Mouse (Mus musculus) liver, embryonic 14.5 days (tissue): ENCODE data around the gene Wap. TPM values are rescaled to one million over a fixed set of nuclear protein-coding genes. Genes with fewer than 3 reads are reported as not detected.
A peak's percentile ranks its signal among the peaks of the same experiment; 100 is the strongest.

Experiments used
- ATAC-seq: fragments of 200-750 bp; cut with Nextera tagmentation; 2 replicates; pipeline ENCODE4 v1.8.0; 2017; ENCODE audit warnings: moderate number of reproducible peaks, mild to moderate bottlenecking, moderate library complexity; ENCODE audit not compliant: insufficient read depth
- DNase-seq, 3 experiments: peaks; one replicate each; pipeline ENCODE4 v3.0.0-alpha.2; 2012 to 2013; ENCODE audit warnings: low read depth in 3 of 3, low spot score in 3 of 3
- H3K27ac ChIP-seq: fragments of 300-500 bp; sonication (generic); 2 replicates; pipeline ENCODE4 v1.5.1; 2014; ENCODE audit warnings: moderate library complexity, mild to moderate bottlenecking, control low read depth, inconsistent platforms
- H3K27me3 ChIP-seq: fragments of 300-500 bp; sonication (generic); 2 replicates; pipeline ENCODE4 v1.6.1; 2014; ENCODE audit warnings: mild to moderate bottlenecking, low read length, moderate library complexity; ENCODE audit not compliant: control insufficient read depth, insufficient read depth
- H3K36me3 ChIP-seq: fragments of 300-500 bp; sonication (generic); replicated peaks from 2 replicates; pipeline ENCODE4 v1.6.1; 2014; ENCODE audit warnings: low read depth; ENCODE audit not compliant: control insufficient read depth, insufficient read depth
- H3K4me1 ChIP-seq, 2 experiments: fragments of 200-500 bp in 1 of 2; fragments of 300-500 bp in 1 of 2; sonication (generic) in 1 of 2; replicated peaks; 2 replicates each; pipeline ENCODE4 v1.6.1; 2012 to 2014; ENCODE audit warnings: antibody characterized with exemption in 1 of 2, inconsistent platforms in 1 of 2, low read length in 1 of 2; ENCODE audit not compliant: control insufficient read depth in 2 of 2, insufficient read depth in 2 of 2
- H3K4me2 ChIP-seq: fragments of 300-500 bp; sonication (generic); 2 replicates; pipeline ENCODE4 v1.6.1; 2014; ENCODE audit warnings: low read depth, mild to moderate bottlenecking, control low read depth, moderate library complexity
- H3K4me3 ChIP-seq, 2 experiments: fragments of 200-500 bp in 1 of 2; fragments of 300-500 bp in 1 of 2; sonication (generic) in 1 of 2; 2 replicates each; pipeline ENCODE4 v1.5.1; 2012 to 2014; ENCODE audit warnings: low read depth in 2 of 2, low read length in 2 of 2, mild to moderate bottlenecking in 2 of 2, control low read depth in 1 of 2, inconsistent platforms in 1 of 2, moderate library complexity in 1 of 2; ENCODE audit not compliant: insufficient read depth in 1 of 2
- H3K9ac ChIP-seq: fragments of 300-500 bp; sonication (generic); replicated peaks from 2 replicates; pipeline ENCODE4 v1.6.1; 2014; ENCODE audit warnings: mild to moderate bottlenecking, control low read depth, moderate library complexity
- H3K9me3 ChIP-seq: fragments of 300-500 bp; sonication (generic); 2 replicates; pipeline ENCODE4 v1.6.1; 2016; ENCODE audit warnings: low read length, mixed read lengths; ENCODE audit not compliant: control insufficient read depth
- CTCF ChIP-seq: IDR thresholded peaks from 2 replicates; pipeline ENCODE4 v1.5.1; 2016; ENCODE audit warnings: antibody characterized with exemption, low read depth, control low read depth
- EP300 ChIP-seq: IDR thresholded peaks from 2 replicates; pipeline ENCODE4 v1.6.1; 2016; ENCODE audit warnings: antibody characterized with exemption, low read depth
- WGBS: fragments of 180-500 bp; shearing (Covaris S2); extraction: QIAGEN DNeasy Blood & Tissue Kit; methylation state at CpG from one replicate; pipeline ENCODE4 v1.1.7; 2014; ENCODE audit not compliant: insufficient replicate concordance; 5-methylcytosine and 5-hydroxymethylcytosine counted together
- polyA plus RNA-seq, 2 experiments: library from polyadenylated mRNA; depleted of rRNA in 1 of 2; stranded (reverse) in 1 of 2; unstranded in 1 of 2; fragments of >200 nt; fragmentation: Nextera tagmentation in 1 of 2; extraction: Ambion mirVana in 1 of 2; gene quantifications; 2 replicates each; pipeline versions ENCODE4 v1.2.1 to v1.2.3; 2012 to 2014

Wap gene
- polyA plus RNA-seq (2012; rRNA removed) (not detected in 2 replicates), polyA plus RNA-seq (2014; fragmentation: Nextera tagmentation; extraction: Ambion mirVana) (not detected in 2 replicates)

DNA sequence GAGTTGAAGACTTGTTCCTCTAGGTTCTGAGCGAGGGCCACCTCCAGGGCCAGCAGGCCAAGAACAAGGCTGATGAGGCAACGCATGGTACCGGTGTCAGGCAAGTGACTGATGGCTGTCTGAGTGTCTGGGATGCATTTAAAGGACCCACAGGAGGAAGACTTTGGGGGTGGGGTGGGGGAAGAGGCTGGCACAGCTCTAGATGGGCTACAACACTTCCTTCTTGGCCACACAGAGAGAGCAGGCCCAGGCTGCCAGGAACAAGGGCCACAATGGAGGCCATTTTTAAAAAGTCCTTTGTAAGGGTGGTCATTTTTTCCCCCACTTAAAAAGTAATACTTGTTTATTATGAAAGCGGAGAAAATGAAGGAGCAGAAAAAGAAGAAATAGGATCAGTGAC, at the start of gene Wap:
Wap (minus strand) TSS at position 101 of the 400 bp plus-strand sequence.
- Histone ChIP-seq H3K9ac (no peak within 1 kb of the TSS), H3K27me3 (no peaks in the 10 kb centered on the region), H3K4me2 (no peak within 1 kb of the TSS), H3K9me3 (no peaks in the 10 kb centered on the region), H3K27ac (no peak within 1 kb of the TSS), H3K4me3 (no peak within 1 kb of the TSS), H3K4me1 (no peaks in the 10 kb centered on the region), H3K36me3 (no peaks in the 10 kb centered on the region)
- DNase-seq (no peak), ATAC-seq (no peak)
- TF ChIP-seq EP300 (no peak), CTCF (no peak)
- WGBS: 72% methylated on average over 4 of the region's 4 CpGs

DNA sequence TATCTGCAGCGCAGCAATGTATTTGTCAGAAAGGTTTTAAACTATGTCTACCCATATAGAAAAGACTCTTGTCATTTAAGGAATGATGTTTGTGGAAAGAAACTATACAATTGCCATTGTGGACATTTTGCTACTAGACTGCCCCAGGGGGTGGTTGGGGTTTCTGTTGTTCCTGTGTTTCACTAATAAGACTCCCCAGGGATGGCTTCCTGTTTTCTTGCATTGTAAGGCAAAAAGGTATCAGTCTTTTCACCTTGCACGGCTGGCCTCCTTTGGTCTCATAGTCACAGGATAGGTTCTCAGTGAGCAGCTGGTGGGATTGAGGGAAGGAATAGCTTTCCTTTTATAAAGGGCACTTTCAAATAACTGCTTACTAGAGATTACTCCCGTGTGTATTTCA, 46.3 kb upstream of the Wap start:
- H3K4me2 ChIP-seq: no peak overlapping the region
- TF ChIP-seq EP300: no peak
- TF ChIP-seq CTCF: no peak
- WGBS: 56% methylated on average over 3 of the region's 3 CpGs

DNA sequence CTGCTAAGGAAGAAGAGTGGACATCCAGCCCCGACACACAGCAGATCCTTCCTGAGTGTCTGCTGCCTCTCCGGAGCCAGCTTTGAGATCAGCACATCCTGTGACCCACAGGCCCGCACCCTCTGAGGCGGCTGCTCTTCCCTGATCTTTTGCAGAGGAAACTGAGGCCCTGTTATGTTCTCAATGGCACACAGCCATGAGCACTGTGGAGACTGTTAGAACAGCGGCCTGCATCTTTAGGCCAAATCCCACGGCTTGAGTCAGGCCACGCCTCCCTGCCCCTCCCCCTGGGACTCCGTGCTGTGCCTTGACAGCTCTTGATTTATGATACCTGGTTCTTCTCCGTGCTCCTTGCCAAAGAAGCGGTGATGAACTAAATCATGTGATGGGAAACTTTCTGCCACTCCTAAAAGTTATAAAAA, 42.0 kb upstream of the Wap start:
- Histone ChIP-seq H3K4me3 (no peak overlapping the region), H3K36me3 (no peaks in the 10 kb centered on the region), H3K4me2 (peak overlapping the region; percentile 41; the same call in 1 of the 2 replicates), H3K9me3 (no peaks in the 10 kb centered on the region), H3K9ac (no peak overlapping the region), H3K4me1 (peaks cover 0 to 3% of the 10 kb centered on the region in 2 experiments; a peak in 2 of 4 replicates), H3K27ac (no peak overlapping the region), H3K27me3 (no peaks in the 10 kb centered on the region)
- DNase-seq (no peak), ATAC-seq (no peak)
- no peak for TF ChIP-seq CTCF
- TF ChIP-seq EP300: no peak
- WGBS: 7% methylated on average over 10 of the region's 10 CpGs

More for the DNA sequence above, 46.3 kb upstream of the Wap start:
- Histone ChIP-seq H3K27ac (no peak overlapping the region), H3K9me3 (no peaks in the 10 kb centered on the region), H3K36me3 (no peaks in the 10 kb centered on the region), H3K4me1 (peaks cover 0 to 3% of the 10 kb centered on the region in 2 experiments; a peak in 2 of 4 replicates), H3K27me3 (no peaks in the 10 kb centered on the region), H3K9ac (no peak overlapping the region), H3K4me3 (no peak overlapping the region)
- ATAC-seq: no peak
- DNase-seq: no peak

DNA sequence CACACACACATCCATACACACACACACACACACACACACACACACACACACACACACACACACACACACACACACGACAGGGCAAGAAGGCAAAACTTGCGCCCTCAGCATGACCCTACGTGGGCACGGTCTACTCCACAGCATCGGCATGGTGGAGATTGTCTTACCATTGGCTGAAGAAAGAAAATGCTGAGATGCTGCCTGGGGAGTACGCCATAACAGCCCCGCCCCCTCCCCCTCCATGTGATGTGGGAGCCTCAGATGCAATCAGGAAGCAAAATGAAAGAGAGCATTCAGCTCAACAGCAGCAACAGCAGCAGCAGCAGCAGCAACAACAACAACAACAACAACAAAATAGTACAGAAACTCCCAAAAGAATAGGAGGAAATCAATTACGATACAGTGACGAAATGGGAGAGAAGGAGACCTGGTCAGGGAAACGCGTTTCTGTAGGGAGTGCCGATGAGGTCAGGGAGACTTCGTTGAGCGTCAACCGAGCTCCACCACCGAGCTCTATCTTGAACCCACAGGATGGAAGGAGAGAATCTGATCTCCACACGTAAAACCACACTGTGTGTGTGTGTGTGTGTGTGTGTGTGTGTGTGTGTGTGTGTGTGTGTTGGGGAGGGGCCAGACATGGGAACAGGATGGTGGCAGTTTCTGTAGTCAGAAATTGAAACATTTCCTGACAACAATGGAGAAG, 41.4 kb upstream of the Wap start:
- H3K9ac ChIP-seq: no peak overlapping the region
- TF ChIP-seq EP300: no peak
- no peak for TF ChIP-seq CTCF

GRCm38 (mm10) chr11:6677530-6677929, 39.1 kb upstream of the Wap start:
- WGBS: 23% methylated on average over 7 of the region's 7 CpGs
- no peak for ATAC-seq
- Histone ChIP-seq H3K4me2 (no peak overlapping the region), H3K9ac (no peak overlapping the region), H3K4me1 (peaks cover 0 to 3% of the 10 kb centered on the region in 2 experiments; a peak in 2 of 4 replicates), H3K36me3 (no peaks in the 10 kb centered on the region), H3K9me3 (no peaks in the 10 kb centered on the region), H3K4me3 (no peak overlapping the region), H3K27ac (no peak overlapping the region), H3K27me3 (no peaks in the 10 kb centered on the region)
- DNase-seq: no peak
- TF ChIP-seq CTCF (peak; percentile 34; the same call in 1 of the 2 replicates), EP300 (no peak)

More for the DNA sequence above, 41.4 kb upstream of the Wap start:
- Histone ChIP-seq H3K36me3 (no peaks in the 10 kb centered on the region), H3K27ac (no peak overlapping the region), H3K9me3 (no peaks in the 10 kb centered on the region), H3K4me1 (peaks cover 0 to 3% of the 10 kb centered on the region in 2 experiments; a peak in 2 of 4 replicates), H3K4me2 (peak overlapping the region; percentile 41), H3K4me3 (peak overlapping the region in 1 of 2 experiments; percentile 7; a peak in 1 of 4 replicates), H3K27me3 (no peaks in the 10 kb centered on the region)
- no peak; the same call in 1 of the 2 replicates for ATAC-seq
- 20% methylated on average over 17 of the region's 17 CpGs for WGBS
- DNase-seq: peak in 1 of 3 experiments; percentile 6
